ENCODE assay signal across 12 mouse cellular contexts in the genomic region with DNA sequence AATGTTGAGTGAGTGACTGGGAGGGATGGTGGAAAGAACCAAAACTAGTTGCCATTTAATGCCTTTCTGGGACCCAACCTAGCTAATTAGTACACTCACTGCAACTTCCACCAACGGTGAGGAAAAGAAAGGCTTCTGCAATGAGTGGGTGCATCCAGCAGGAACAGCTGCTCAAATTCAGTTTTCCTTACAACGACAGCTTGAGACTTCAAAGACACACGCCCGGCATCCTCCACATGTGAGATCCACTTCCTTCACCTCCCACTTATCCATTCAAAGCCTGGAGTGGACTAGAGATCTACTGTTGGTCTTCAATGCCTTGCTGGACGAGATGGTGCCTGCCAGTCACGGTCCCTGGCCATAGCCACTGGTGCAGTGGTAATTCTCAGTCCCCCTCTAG.
DNase-seq lines count a peak whose midpoint lies in the region.
"Had no signal": no experiment of that assay in that cellular context is flagged by ENCODE, and none has a peak within 500 bp of the region (broad histone marks: within the 10 kb centered on the region; RNA-seq: fewer than 3 reads in every experiment).

No protein-coding gene starts in this region.

- DNase-seq in left cerebral cortex, adult 11 months (ENCODE audit: low spot score), result peak; percentile 19
- no peak for DNase-seq in left cerebral cortex, postnatal 4 days
- peak; percentile 30 to 44 for DNase-seq in right cerebral cortex, adult 2 months (ENCODE audit: low spot score in 2 of 2)
- no peak for DNase-seq in right cerebral cortex, postnatal 25 days
- peak; percentile 12 for DNase-seq in left cerebral cortex, postnatal 36 days (ENCODE audit: low spot score in 2 of 2)
- no peak for DNase-seq in gastrocnemius, postnatal 4 days (ENCODE audit: low spot score in 2 of 2)
- DNase-seq: adrenal gland, adult 2 months; adrenal gland, postnatal 25 days; cerebellum, adult 11 months; cerebellum, adult 8-10 months; cerebellum, postnatal 14 days; gastrocnemius, postnatal 14 days had no signal

- intact Hi-C loops in left cerebral cortex, postnatal 4 days (cut with DNase I), result no loop called here
- intact Hi-C loops in left cerebral cortex, postnatal 36 days (cut with DNase I), result no loop called here

Comparison
In these comparisons a context has a peak if more than half of its experiments do, and no peak if none do; other contexts are left out.
1. DNase-seq: peak in left cerebral cortex, adult 11 months (single experiment), right cerebral cortex, adult 2 months (2 of 2) and left cerebral cortex, postnatal 36 days (2 of 2); none in left cerebral cortex, postnatal 4 days (single experiment), right cerebral cortex, postnatal 25 days (single experiment) and gastrocnemius, postnatal 4 days (0 of 2).